Mouse (Mus musculus) embryonic fibroblast, embryonic 13.5 days (primary cell): ENCODE data around the gene Itgb5.

ENCODE experiments used
- CTCF ChIP-seq: IDR thresholded peaks from 2 replicates; pipeline ENCODE4 v1.5.1; 2011; ENCODE audit warnings: mild to moderate bottlenecking, control low read depth, low read length, moderate library complexity, borderline replicate concordance; ENCODE audit not compliant: insufficient read depth
- POLR2A ChIP-seq: IDR thresholded peaks from 2 replicates; pipeline ENCODE4 v1.6.1; 2011; ENCODE audit warnings: low read depth, mild to moderate bottlenecking, control low read depth, low read length, moderate library complexity

- TF ChIP-seq CTCF, result no peak
- TF ChIP-seq POLR2A, result no peak
Measured at GRCm38 (mm10) chr16:33937567-33937966, 108.1 kb downstream of the Itgb5 start.
